Mouse (Mus musculus) layer of hippocampus, adult 8-10 months (tissue): ENCODE results near the gene Sgsh. TPM values are rescaled to one million over a fixed set of nuclear protein-coding genes. Genes with fewer than 3 reads are reported as not detected.

ENCODE experiments used
- DNase-seq, 2 experiments: peaks; one replicate each; pipeline ENCODE4 v3.0.0; 2022; ENCODE audit warnings: low spot score in 2 of 2
- microRNA-seq, 2 experiments: library from miRNA; unstranded; fragments of <30 nt; microRNA quantifications; one replicate each; pipeline ENCODE4 v1.2.0; 2022
- total RNA-seq, 4 experiments: library from RNA; stranded (reverse); gene quantifications; 2 replicates each; pipeline ENCODE4 v1.2.4; 2022

The Sgsh gene
- total RNA-seq, 4 experiments from 2014 or later, result 5.9 to 8.0 (median 7.0) TPM

DNA sequence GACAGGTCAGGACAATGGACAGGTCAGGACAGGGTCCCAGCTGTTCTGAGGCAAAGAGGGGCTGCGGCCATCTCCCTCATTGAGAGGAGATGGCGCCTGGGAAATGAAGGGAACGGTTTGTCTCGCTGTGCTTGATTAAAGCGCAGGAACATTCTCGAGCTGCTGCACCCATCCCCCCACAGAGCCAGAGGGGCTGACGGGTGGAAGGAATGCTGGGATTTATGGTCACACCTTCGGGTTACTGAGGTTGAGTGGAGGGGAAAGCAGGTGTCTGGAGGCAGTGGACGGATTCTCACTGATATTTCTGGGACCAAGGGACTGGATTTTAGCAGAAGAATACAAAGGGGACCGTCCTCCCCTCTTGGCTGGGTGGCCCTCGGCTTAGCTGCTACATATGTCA lies 47.4 kb downstream of the Sgsh start:
- DNase-seq, result no peak

DNA sequence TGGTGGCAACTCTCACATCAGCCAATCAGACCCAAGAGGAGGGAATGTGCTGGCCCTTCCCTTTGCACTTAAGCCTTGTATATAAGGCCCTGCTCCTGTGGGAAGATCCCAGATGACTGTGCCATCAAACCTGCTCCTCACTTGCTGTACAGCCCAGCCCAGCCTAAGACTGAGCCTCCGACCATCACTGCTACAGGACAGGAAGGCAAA lies 47.8 kb downstream of the Sgsh start, which contains the start of gene Card14:
TSS of gene Card14 (plus strand) at position 111 of the 210 bp plus-strand sequence.
- DNase-seq, result no peak

DNA sequence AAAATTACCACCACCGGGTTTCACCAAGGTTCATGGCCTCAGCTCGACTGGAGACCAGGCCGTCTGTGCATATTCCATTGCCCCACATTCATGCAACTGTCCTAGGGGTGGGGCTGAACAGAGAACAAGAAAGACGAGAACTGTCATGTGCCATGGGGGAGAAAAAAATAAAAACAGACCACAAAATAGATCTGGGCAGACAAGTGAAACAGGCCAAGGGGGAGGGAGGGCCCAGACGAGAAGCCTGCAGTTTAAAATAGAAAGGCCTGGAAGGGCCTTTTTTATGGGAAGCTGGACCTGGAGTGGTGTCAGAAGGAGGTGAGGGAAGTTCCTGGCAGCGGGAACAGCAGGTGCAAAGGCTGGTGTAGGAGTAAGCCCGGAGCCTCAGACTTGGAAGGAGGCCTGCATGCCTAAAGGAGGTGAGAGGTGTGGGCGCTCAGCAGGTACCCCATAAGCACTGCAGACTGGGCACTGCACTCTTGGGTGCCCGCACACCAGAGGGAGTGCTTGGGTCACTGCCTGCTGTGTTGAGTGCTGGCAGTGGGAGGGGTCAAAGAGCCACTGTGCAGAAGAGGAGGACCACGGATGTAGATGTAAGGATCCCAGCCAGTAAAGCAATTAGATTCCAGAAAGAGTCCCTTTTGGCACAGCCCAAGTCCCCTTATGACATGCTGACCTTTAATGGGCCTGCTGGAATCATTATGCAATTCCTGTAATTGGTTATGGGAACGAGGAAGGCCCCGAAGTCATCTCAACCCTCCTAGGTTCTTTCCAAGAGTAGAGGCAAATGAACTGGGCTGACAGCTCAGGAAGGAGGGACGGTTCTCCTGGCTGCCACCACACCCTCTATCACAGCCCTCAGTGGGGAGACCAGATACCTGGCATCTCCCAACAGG lies 48.3 kb downstream of the Sgsh start:
- no peak for DNase-seq

DNA sequence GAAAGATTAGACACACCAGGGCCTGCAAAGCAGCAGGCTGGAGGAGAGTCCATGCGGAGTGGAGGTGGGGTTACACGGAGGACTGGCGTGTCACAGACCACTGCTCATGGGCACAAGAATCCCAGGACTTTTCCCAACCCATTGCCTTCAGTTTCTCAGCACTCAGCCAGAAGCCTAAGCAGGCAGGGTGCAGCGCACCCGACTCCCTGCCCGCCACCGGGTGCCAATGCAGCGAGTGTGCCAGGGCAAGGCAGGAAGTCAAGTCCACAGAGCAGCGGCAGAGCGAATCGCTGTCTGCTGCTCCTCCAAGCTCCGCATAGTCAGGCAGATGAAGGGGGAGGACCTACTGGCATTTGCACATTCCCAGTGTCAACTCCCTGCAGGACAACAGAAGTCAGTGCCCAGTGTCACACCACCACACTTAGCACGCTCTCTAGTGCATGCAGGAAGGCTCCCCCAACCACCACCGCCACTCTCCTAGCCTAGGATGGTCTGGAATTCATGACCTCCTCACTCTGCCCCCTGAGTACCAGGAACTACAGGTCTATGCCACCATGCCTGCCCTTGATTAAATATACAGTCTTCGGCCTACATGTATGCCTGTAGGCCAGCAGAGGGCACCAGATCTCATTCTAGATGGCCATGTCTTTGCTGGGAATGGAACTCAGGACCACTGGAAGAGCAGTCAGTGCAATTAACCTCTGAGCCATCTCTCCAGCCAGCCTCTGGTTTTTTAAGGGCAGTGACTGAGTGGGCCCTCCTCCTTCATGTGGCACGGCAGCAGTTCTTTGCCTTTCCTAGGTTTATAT lies 50.2 kb downstream of the Sgsh start:
- no peak for DNase-seq

DNA sequence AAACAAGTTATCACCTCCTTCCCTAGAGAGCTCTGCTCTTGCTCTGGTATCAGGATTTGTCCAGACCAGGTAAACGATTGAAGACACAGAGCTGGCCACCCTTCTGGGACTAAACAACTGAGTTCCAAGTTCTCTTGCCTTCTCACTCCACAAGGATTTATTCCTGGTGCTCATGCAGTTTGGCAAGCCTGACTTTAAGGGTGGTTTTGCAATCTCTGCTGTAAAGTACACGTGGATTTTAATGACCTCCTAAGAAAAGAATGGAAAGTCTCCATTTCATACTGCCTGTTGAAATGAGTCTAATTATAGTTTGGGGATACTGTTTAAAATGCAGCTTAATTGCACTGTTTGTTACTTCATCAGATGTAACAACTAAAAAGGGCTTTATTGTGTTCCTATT lies 54.4 kb downstream of the Sgsh start:
- DNase-seq, result no peak

DNA sequence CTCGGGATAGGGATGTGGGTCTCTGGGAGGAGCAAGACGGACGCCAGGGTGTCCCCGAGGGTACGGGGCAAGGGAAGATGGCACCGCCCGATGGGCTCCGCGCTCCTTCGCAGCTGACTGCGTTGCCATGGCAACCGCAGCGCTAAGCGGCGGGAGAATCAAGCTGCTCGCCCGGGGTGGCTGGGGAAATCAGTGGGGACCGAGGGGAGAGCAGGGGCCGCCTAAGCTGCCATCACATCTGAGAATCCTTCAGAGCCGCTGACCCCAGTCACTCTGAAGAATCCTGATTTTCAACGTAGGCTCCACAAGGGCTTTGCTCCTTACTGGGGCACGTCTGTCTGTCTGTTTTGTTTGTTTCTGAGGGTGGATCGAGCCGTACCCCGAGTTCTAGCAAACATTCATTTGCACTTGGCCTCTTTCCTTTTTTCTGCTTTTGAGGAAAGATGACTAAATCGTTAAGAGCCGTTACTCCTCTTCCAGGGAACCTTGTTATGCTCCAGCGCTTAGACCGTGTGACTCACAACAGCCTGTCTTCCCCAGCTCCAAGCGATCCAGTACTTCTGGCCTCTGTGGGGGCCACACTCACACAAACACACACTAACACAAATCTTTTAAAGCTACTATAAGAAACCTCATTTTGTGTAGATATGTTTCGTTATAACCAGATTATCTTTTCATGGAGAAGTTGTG lies 54.9 kb downstream of the Sgsh start:
- DNase-seq, result no peak

DNA sequence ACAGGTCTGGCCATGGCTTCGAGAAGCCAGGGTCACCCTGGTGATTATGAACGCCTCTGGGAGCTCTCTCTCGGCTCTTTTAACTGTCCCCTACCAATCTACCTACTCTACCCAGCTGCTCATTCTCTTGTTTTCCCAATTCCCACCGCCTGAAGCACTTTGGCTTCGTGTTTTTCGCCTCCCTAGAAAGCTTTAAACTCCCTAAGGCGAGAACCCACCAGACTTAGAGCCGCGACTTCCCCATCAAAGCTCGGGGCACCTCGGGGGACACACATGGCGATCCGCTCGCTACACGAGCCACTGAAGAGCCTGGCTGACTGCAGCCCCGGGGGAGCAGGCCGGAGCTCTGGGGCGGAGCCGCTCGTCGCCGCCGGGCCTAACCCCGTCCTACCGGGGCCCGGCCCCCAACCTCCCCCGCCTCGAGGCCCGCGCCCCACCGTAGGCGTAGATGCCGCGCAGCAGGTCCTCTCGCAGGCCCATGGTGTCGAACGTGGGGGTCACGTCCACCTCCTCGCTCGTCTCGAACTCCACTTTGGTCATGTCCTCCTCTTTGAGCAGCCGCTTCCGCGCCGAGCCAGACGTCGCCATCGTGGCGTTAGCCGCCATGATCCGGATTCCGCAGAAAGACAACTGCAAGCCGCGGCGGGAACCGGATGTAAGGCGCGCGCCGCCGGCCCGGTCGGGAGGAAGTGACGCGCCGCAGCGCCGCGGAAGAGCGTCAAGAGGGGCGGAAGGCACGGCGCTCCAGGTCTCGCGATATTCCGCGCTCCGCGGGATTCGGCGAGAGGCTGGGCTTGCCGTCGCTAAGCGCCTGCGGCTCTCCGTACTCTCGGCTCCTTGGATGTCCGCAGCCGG lies 55.7 kb downstream of the Sgsh start, which contains the start of gene Eif4a3:
TSS of gene Eif4a3 (minus strand) at position 699 of the 855 bp plus-strand sequence.
- peak; percentile 86 to 94 for DNase-seq

DNA sequence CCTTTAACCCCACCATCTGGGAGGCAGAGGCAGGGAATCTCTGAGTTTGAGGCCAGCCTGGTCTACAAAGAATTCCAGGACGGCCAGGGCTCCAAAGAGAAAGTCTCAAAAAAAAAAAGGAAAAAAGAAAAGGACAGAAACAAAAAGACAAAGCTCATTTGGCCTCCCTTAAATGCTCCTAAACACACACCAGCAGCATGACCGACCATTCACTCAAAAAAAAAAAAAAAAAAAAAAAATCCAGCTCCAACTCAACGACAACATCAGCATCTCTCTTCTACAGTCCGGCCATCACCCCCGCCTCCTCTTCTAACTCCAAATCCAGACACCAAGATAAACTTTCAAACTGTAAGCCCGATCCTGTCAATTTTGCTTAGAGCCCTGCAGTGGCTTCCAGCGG lies 56.4 kb downstream of the Sgsh start:
- DNase-seq, result no peak

DNA sequence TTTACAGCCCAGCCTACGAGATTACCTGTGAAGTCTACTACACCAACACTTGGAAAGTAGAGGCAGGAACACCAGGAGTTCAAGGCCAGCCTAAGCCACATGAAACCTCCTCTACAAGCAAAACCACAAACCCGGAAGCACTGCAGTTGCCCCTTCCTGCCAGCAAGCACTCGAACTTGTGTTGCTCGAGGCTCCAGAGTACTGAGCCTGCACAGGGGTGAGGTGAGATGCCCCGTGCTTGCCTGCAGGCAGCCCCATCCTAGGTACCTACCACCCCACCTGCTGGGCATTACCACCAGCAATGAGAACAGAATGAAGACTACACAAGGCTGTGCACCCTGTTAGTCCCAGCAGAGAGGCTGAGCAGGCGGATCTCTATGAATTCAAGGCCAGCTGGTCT lies 57.3 kb downstream of the Sgsh start:
- no peak for DNase-seq

Small RNA genes within 50 kb of the gene (microRNA-seq; reads per million reads assigned to microRNA genes)
- gene Mir1932, result 0 to 0.32 reads per million in 2 experiments

Other genes starting within 250 kb of the Sgsh start
- gene Tbc1d16, start 127.0 kb downstream of the Sgsh start, total RNA-seq, result 10 to 100 TPM; 35.4 to 39.4 (median 36.7) TPM
- 1 to 10 TPM; 1.6 to 3.1 (median 2.4) TPM for gene Ccdc40, start 127.0 kb downstream of the Sgsh start, total RNA-seq
- 100 to 1,000 TPM; 336 to 359 (median 339) TPM for gene Gaa, start 87.6 kb downstream of the Sgsh start, total RNA-seq
- 10 to 100 TPM; 89.1 to 93.4 (median 90.6) TPM for gene Eif4a3, start 55.4 kb downstream of the Sgsh start, total RNA-seq
- under 1 TPM; 0.36 to 0.71 (median 0.52) TPM for gene Card14, start 47.8 kb downstream of the Sgsh start, total RNA-seq
- gene Slc26a11, start within 50 bp of the Sgsh start, total RNA-seq, result 1 to 10 TPM; 6.0 to 6.9 (median 6.3) TPM
- gene Rnf213, start 37.6 kb upstream of the Sgsh start, total RNA-seq, result 1 to 10 TPM; 3.6 to 8.6 (median 6.1) TPM
- gene Endov, start 135.8 kb upstream of the Sgsh start, total RNA-seq, result 10 to 100 TPM; 28.8 to 39.7 (median 32.2) TPM
- 100 to 1,000 TPM; 330 to 455 (median 386) TPM for gene Nptx1, start 192.2 kb upstream of the Sgsh start, total RNA-seq
- 10 to 100 TPM; 59.2 to 68.7 (median 63.5) TPM for gene Rptor, start 247.4 kb upstream of the Sgsh start, total RNA-seq